12 mouse cellular contexts compared by ENCODE assay signal in genomic region chr16:21827153-21827552, GRCm38 (mm10). TPM values are rescaled to one million over a fixed set of nuclear protein-coding genes. Genes with fewer than 3 reads are reported as not detected.
DNase-seq lines count a peak whose midpoint lies in the region; ATAC-seq lines count a peak whose summit lies in the region.
"Had no signal": no experiment of that assay in that cellular context is flagged by ENCODE, and none has a peak within 500 bp of the region (broad histone marks: within the 10 kb centered on the region; RNA-seq: fewer than 3 reads in every experiment).

No protein-coding gene starts in this region.

- H3K4me1 ChIP-seq in limb, embryonic 13.5 days = peaks cover 11% of the 10 kb centered on the region
- H3K4me1 ChIP-seq in hindbrain, embryonic 11.5 days (replicated peaks; ENCODE audit: control insufficient read depth, insufficient read depth, low read length) = no peaks in the 10 kb centered on the region
- H3K4me1 ChIP-seq in neural tube, embryonic 15.5 days = 0 out of 2 replicates have a peak, but pooled peaks cover 3% of the 10 kb centered on the region
- H3K4me1 ChIP-seq: megakaryocyte, embryonic 14.5 days; neural tube, embryonic 13.5 days had no signal

- WGBS in limb, embryonic 13.5 days = 30% methylated on average over 4 of the region's 4 CpGs
- 80% methylated on average over 4 of the region's 4 CpGs for WGBS in hindbrain, embryonic 11.5 days
- 67% methylated on average over 4 of the region's 4 CpGs for WGBS in neural tube, embryonic 15.5 days

- H3K4me3 ChIP-seq in limb, embryonic 13.5 days = no peak overlapping the region
- no peak overlapping the region for H3K4me3 ChIP-seq in hindbrain, embryonic 11.5 days (ENCODE audit: low read depth, low read length)
- no peak overlapping the region for H3K4me3 ChIP-seq in neural tube, embryonic 15.5 days (replicated peaks)
- H3K4me3 ChIP-seq: erythroblast, embryonic 14.5 days; megakaryocyte, embryonic 14.5 days; neural tube, embryonic 13.5 days had no signal

- peak overlapping the region; percentile 67; the same call in 1 of the 2 replicates for H3K27ac ChIP-seq in limb, embryonic 13.5 days
- no peak overlapping the region for H3K27ac ChIP-seq in hindbrain, embryonic 11.5 days (ENCODE audit: low read depth, low read length)
- H3K27ac ChIP-seq in neural tube, embryonic 15.5 days (replicated peaks) = no peak overlapping the region
- H3K27ac ChIP-seq: neural tube, embryonic 13.5 days had no signal

- H3K9ac ChIP-seq in limb, embryonic 13.5 days = no peak overlapping the region
- no peak overlapping the region for H3K9ac ChIP-seq in hindbrain, embryonic 11.5 days (ENCODE audit: low read depth, low read length)
- no peak overlapping the region for H3K9ac ChIP-seq in neural tube, embryonic 15.5 days (replicated peaks)
- H3K9ac ChIP-seq: neural tube, embryonic 13.5 days had no signal

- H3K9me3 ChIP-seq in limb, embryonic 13.5 days = no peaks in the 10 kb centered on the region
- H3K9me3 ChIP-seq in hindbrain, embryonic 11.5 days (ENCODE audit: control insufficient read depth, low read length) = no peaks in the 10 kb centered on the region
- H3K9me3 ChIP-seq in neural tube, embryonic 15.5 days (replicated peaks) = no peaks in the 10 kb centered on the region
- H3K9me3 ChIP-seq: megakaryocyte, embryonic 14.5 days; neural tube, embryonic 13.5 days had no signal

- peak; percentile 66; the same call in 1 of the 2 replicates for ATAC-seq in limb, embryonic 13.5 days (ENCODE audit: low FRiP score, low read depth)
- ATAC-seq in hindbrain, embryonic 11.5 days (ENCODE audit: low FRiP score) = no peak
- no peak for ATAC-seq in neural tube, embryonic 15.5 days (ENCODE audit: low FRiP score)

- peak; percentile 59 for DNase-seq in 3T3-L1 (ENCODE audit: low read depth, low spot score)
- peak; percentile 79 for DNase-seq in 416B (ENCODE audit: low read depth)
- DNase-seq in kidney, adult 18-20 months = peak; percentile 48
- no peak for DNase-seq in hindbrain, embryonic 11.5 days (ENCODE audit: low spot score)
- no peak for DNase-seq in right cerebral cortex, adult 18-20 months
- DNase-seq: cerebellum, postnatal 10 days; gastrocnemius, postnatal 25 days had no signal

- no peak overlapping the region for H3K4me2 ChIP-seq in limb, embryonic 13.5 days (replicated peaks)
- no peak overlapping the region for H3K4me2 ChIP-seq in hindbrain, embryonic 11.5 days (replicated peaks; ENCODE audit: low read depth, low read length)
- H3K4me2 ChIP-seq in neural tube, embryonic 15.5 days = no peak overlapping the region
- H3K4me2 ChIP-seq: neural tube, embryonic 13.5 days had no signal

- H3K36me3 ChIP-seq in limb, embryonic 13.5 days = no peaks in the 10 kb centered on the region
- no peaks in the 10 kb centered on the region for H3K36me3 ChIP-seq in hindbrain, embryonic 11.5 days (ENCODE audit: control insufficient read depth, insufficient read depth, low read length)
- H3K36me3 ChIP-seq in neural tube, embryonic 15.5 days = no peaks in the 10 kb centered on the region
- H3K36me3 ChIP-seq: neural tube, embryonic 13.5 days had no signal

- no peaks in the 10 kb centered on the region for H3K27me3 ChIP-seq in limb, embryonic 13.5 days
- no peaks in the 10 kb centered on the region for H3K27me3 ChIP-seq in hindbrain, embryonic 11.5 days (ENCODE audit: control insufficient read depth, insufficient read depth, low read length)
- no peaks in the 10 kb centered on the region for H3K27me3 ChIP-seq in neural tube, embryonic 15.5 days (replicated peaks)
- H3K27me3 ChIP-seq: neural tube, embryonic 13.5 days had no signal

RNA-seq across cellular contexts. Expression of gene Map3k13, which starts 33.0 kb away (rescaled TPM):
- 0.87 and 1.0 TPM in 2 replicates for polyA plus RNA-seq in limb, embryonic 13.5 days (2015; fragmentation: Nextera tagmentation; extraction: Ambion mirVana)
- 7.5 and 7.8 TPM in 2 replicates for polyA plus RNA-seq in hindbrain, embryonic 11.5 days (2014; fragmentation: Nextera tagmentation; extraction: Ambion mirVana)
- polyA plus RNA-seq in neural tube, embryonic 15.5 days (2015; fragmentation: Nextera tagmentation; extraction: Ambion mirVana) = 4.8 and 5.7 TPM in 2 replicates

RNA-seq across cellular contexts. Expression of gene Ehhadh, which starts 39.5 kb away (rescaled TPM):
- polyA plus RNA-seq in limb, embryonic 13.5 days (2015; fragmentation: Nextera tagmentation; extraction: Ambion mirVana) = 2.6 and 2.9 TPM in 2 replicates
- 1.9 and 2.7 TPM in 2 replicates for polyA plus RNA-seq in hindbrain, embryonic 11.5 days (2014; fragmentation: Nextera tagmentation; extraction: Ambion mirVana)
- 1.7 and 3.0 TPM in 2 replicates for polyA plus RNA-seq in neural tube, embryonic 15.5 days (2015; fragmentation: Nextera tagmentation; extraction: Ambion mirVana)

Comparison
In these comparisons a context has a peak if more than half of its experiments do, and no peak if none do; other contexts are left out.
1. DNase-seq: peak in 3T3-L1 (single experiment), 416B (single experiment) and kidney, adult 18-20 months (single experiment); none in hindbrain, embryonic 11.5 days (single experiment) and right cerebral cortex, adult 18-20 months (single experiment).